Mouse (Mus musculus): ENCODE measurements around the gene 4933415F23Rik. TPM values are rescaled to one million over a fixed set of nuclear protein-coding genes. Genes with fewer than 3 reads are reported as not detected.
"Not testable (repeated sequence)": the region's sequence is repeated elsewhere in the genome, so short reads cannot be mapped to it uniquely, and the experiment has no call there.

Gene 4933415F23Rik
- polyA plus RNA-seq (2015; fragmentation: Nextera tagmentation; extraction: Ambion mirVana), result 0.09 TPM in 1 of 2 replicates, not detected in the other

DNA sequence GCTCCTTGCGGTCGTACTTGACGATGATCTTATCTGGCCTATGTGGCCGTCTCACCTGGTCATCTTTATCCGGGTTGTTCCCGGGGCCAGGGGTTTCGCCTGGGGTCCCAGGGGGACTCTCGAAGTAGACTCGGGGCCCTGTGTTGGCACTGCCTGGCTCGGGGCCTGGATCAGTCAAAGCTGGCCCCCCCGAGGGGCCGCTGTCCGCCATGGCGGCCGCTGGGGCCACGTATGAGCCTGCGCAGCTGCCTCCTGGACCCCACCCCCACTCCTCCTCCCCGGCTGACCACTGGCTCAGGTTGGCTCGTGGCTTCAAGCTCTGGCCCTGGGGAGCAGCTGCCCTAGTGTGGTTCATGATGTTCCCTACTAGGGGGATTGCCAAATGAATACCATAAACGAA lies at the start of gene 4933415F23Rik:
Gene 4933415F23Rik (minus strand): TSS at position 233 of the 400 bp plus-strand sequence.
- Histone ChIP-seq H3K9me3 (replicated peaks) (no peaks in the 10 kb centered on the region), H3K27ac (no peak within 1 kb of the TSS), H3K4me2 (no peak within 1 kb of the TSS), H3K4me3 (no peak within 1 kb of the TSS), H3K36me3 (ENCODE audit: poor library complexity, severe bottlenecking) (no peaks in the 10 kb centered on the region), H3K9ac (no peak within 1 kb of the TSS), H3K4me1 (no peaks in the 10 kb centered on the region), H3K27me3 (no peaks in the 10 kb centered on the region)
- ATAC-seq, result no peak
- 97% methylated on average over 20 of the region's 20 CpGs for WGBS

DNA sequence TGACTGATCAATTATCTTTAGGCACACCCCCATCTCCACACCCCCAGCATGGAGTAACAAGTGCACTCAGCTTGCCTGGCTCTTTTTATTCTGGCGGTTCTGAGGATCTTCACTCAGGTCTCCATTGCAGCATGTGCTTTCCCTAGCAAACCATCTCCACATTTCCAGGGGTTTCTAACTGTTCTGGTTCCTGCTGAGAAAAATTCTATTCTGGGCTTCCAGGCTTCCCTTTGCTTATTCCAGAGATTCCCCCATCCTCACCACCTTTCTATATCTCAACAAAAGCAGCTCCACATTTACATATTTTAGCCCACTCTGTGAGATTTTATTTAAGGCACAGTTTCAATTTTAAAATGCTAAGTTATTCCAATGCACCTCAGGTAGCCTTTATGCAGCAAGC lies 49.7 kb upstream of the 4933415F23Rik start:
- Histone ChIP-seq H3K36me3 (ENCODE audit: poor library complexity, severe bottlenecking) (no peaks in the 10 kb centered on the region), H3K27me3 (no peaks in the 10 kb centered on the region), H3K9me3 (replicated peaks) (no peaks in the 10 kb centered on the region), H3K4me1 (no peaks in the 10 kb centered on the region), H3K9ac (no peak overlapping the region), H3K4me3 (no peak overlapping the region), H3K27ac (no peak overlapping the region), H3K4me2 (no peak overlapping the region)
- WGBS, result 75% methylated on average over 1 of the region's 1 CpGs
- no peak for ATAC-seq

GRCm38 (mm10) chr1:23146198-23146873 lies 44.3 kb upstream of the 4933415F23Rik start:
- Histone ChIP-seq H3K4me1 (no peaks in the 10 kb centered on the region), H3K9ac (no peak overlapping the region), H3K9me3 (replicated peaks) (no peaks in the 10 kb centered on the region), H3K4me3 (no peak overlapping the region), H3K36me3 (ENCODE audit: poor library complexity, severe bottlenecking) (no peaks in the 10 kb centered on the region), H3K27me3 (no peaks in the 10 kb centered on the region), H3K27ac (no peak overlapping the region), H3K4me2 (no peak overlapping the region)
- peak; percentile 86 for ATAC-seq
- 66% methylated on average over 5 of the region's 5 CpGs for WGBS

DNA sequence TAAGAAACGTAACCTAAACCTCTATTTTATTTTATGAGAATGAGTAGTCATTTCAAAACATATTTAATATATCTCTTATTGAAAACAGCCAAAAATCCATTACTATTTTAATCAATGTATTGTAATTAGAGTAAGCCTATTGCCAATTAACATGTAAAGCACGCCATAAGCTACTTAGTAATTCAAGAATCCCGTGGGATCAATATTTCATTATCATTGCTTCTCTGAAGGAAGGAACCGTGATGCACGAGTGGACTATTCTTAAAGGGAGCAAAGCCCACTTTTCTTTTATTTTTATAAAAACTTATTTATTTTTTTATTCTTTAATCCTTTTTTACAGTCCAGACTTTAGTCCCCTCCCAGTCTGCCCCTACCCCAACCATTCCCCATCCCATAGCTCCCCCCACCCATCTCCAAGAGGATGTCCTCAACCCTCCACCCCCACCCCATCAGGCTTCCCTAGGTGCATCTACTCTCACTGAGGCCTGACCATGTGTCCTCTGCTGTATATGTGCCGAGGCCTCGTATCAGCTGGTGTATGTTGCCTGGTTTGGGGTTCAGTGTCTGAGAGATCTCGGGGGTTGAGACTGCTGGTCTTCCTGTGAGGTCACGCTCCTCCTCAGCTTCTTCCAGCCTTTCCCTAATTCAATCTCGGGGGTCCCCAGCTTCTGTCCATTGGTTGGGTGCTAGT lies 39.2 kb upstream of the 4933415F23Rik start:
- H3K4me1 ChIP-seq, result no peaks in the 10 kb centered on the region
- H3K27me3 ChIP-seq, result no peaks in the 10 kb centered on the region
- no peak overlapping the region for H3K4me2 ChIP-seq
- 90% methylated on average over 10 of the region's 10 CpGs for WGBS
- H3K27ac ChIP-seq, result no peak overlapping the region
- no peak overlapping the region for H3K4me3 ChIP-seq
- ATAC-seq, result no peak
- no peak overlapping the region for H3K9ac ChIP-seq
- H3K9me3 ChIP-seq (replicated peaks), result no peaks in the 10 kb centered on the region
- H3K36me3 ChIP-seq (ENCODE audit: poor library complexity, severe bottlenecking), result no peaks in the 10 kb centered on the region

- not testable (repeated sequence) for ATAC-seq; H3K27ac ChIP-seq; H3K4me1 ChIP-seq; H3K27me3 ChIP-seq; H3K9ac ChIP-seq; H3K36me3 ChIP-seq (ENCODE audit: poor library complexity, severe bottlenecking); H3K4me2 ChIP-seq; H3K4me3 ChIP-seq; H3K9me3 ChIP-seq (replicated peaks)
- WGBS, result 0% methylated on average over 1 of the region's 1 CpGs
Measured at GRCm38 (mm10) chr1:23140530-23140929, 38.5 kb upstream of the 4933415F23Rik start.

- no peak overlapping the region for H3K9ac ChIP-seq
- whole genome bisulfite sequencing, result 73% methylated on average over 4 of the region's 4 CpGs
- no peak overlapping the region for H3K4me2 ChIP-seq
- H3K9me3 ChIP-seq (replicated peaks), result no peaks in the 10 kb centered on the region
- no peak for ATAC-seq
- H3K27ac ChIP-seq, result no peak overlapping the region
- 0 out of 2 replicates have a peak, but pooled peaks cover 2% of the 10 kb centered on the region for H3K4me1 ChIP-seq
- no peaks in the 10 kb centered on the region for H3K27me3 ChIP-seq
- no peaks in the 10 kb centered on the region for H3K36me3 ChIP-seq (ENCODE audit: poor library complexity, severe bottlenecking)
- no peak overlapping the region for H3K4me3 ChIP-seq
Measured at GRCm38 (mm10) chr1:23120901-23121300, 18.8 kb upstream of the 4933415F23Rik start.

GRCm38 (mm10) chr1:23119406-23119805 lies 17.4 kb upstream of the 4933415F23Rik start:
- Histone ChIP-seq H3K36me3 (ENCODE audit: poor library complexity, severe bottlenecking) (no peaks in the 10 kb centered on the region), H3K27me3 (no peaks in the 10 kb centered on the region), H3K4me2 (no peak overlapping the region), H3K9me3 (replicated peaks) (no peaks in the 10 kb centered on the region), H3K27ac (no peak overlapping the region), H3K9ac (no peak overlapping the region), H3K4me1 (0 out of 2 replicates have a peak, but pooled peaks cover 2% of the 10 kb centered on the region), H3K4me3 (no peak overlapping the region)
- 70% methylated on average over 4 of the region's 4 CpGs for whole genome bisulfite sequencing
- ATAC-seq, result no peak

- Histone ChIP-seq H3K9me3 (replicated peaks) (no peaks in the 10 kb centered on the region), H3K36me3 (ENCODE audit: poor library complexity, severe bottlenecking) (no peaks in the 10 kb centered on the region), H3K27me3 (no peaks in the 10 kb centered on the region), H3K27ac (no peak overlapping the region), H3K9ac (no peak overlapping the region), H3K4me3 (no peak overlapping the region), H3K4me2 (no peak overlapping the region), H3K4me1 (0 out of 2 replicates have a peak, but pooled peaks cover 2% of the 10 kb centered on the region)
- no peak for ATAC-seq
- WGBS, result 68% methylated on average over 3 of the region's 3 CpGs
Measured at GRCm38 (mm10) chr1:23117423-23117822, 15.4 kb upstream of the 4933415F23Rik start.

GRCm38 (mm10) chr1:23109191-23109590 lies 7.1 kb upstream of the 4933415F23Rik start:
- Histone ChIP-seq H3K27me3 (no peaks in the 10 kb centered on the region), H3K9me3 (replicated peaks) (no peaks in the 10 kb centered on the region), H3K36me3 (ENCODE audit: poor library complexity, severe bottlenecking) (no peaks in the 10 kb centered on the region), H3K4me2 (no peak overlapping the region), H3K4me3 (no peak overlapping the region), H3K4me1 (no peaks in the 10 kb centered on the region), H3K27ac (no peak overlapping the region), H3K9ac (no peak overlapping the region)
- WGBS, result 97% methylated on average over 1 of the region's 1 CpGs
- no peak for ATAC-seq

GRCm38 (mm10) chr1:23102881-23103280 lies 828 bp upstream of the 4933415F23Rik start:
- Histone ChIP-seq H3K4me2 (no peak overlapping the region), H3K4me1 (no peaks in the 10 kb centered on the region), H3K27ac (no peak overlapping the region), H3K27me3 (no peaks in the 10 kb centered on the region), H3K9ac (no peak overlapping the region), H3K4me3 (no peak overlapping the region), H3K36me3 (ENCODE audit: poor library complexity, severe bottlenecking) (no peaks in the 10 kb centered on the region), H3K9me3 (replicated peaks) (no peaks in the 10 kb centered on the region)
- WGBS, result 87% methylated on average over 4 of the region's 4 CpGs
- ATAC-seq, result no peak

DNA sequence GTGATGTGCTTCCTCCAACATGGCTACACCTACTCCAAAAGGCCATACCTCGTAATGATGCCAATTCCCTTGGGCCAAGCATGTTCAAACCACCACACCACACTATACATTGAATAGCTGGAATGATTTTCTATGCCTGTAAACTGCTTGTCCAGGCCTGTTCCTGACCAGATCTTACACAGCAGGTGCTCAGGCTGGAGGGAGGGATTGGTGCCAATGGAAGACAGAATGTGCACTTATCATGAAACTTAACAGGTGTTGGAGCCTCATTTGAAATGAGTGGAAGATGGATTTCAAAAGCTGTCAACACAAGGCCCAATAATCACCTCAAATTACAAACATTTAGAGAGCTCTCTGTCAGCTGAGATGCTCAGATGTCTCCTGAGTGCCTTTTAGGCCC lies 2.3 kb downstream of the 4933415F23Rik start:
- H3K4me3 ChIP-seq, result no peak overlapping the region
- no peaks in the 10 kb centered on the region for H3K27me3 ChIP-seq
- no peak overlapping the region for H3K9ac ChIP-seq
- no peak overlapping the region for H3K27ac ChIP-seq
- ATAC-seq, result no peak
- no peaks in the 10 kb centered on the region for H3K4me1 ChIP-seq
- H3K4me2 ChIP-seq, result no peak overlapping the region
- 78% methylated on average over 1 of the region's 1 CpGs for WGBS
- H3K9me3 ChIP-seq (replicated peaks), result no peaks in the 10 kb centered on the region
- no peaks in the 10 kb centered on the region for H3K36me3 ChIP-seq (ENCODE audit: poor library complexity, severe bottlenecking)

DNA sequence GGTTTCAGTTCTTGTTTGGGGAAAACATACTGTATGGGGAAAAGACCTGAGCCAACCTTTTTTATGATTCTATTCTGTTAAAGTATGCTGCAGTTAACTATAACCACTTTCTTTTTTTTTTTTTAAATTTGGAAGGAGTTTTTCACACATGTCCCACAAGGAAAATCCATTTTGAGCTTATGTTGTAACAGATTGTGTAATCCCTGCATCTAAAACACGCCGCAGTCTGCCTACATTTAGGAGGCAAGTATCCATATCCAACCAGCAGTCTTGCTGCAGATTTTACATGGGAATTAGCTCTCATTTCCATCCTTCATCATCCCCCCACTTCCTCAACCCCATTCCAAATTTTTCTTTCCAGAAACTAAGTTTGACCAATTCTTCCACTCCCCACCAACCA lies 3.6 kb downstream of the 4933415F23Rik start:
- 100% methylated on average over 2 of the region's 2 CpGs for WGBS
- Histone ChIP-seq H3K27me3 (no peaks in the 10 kb centered on the region), H3K4me1 (no peaks in the 10 kb centered on the region), H3K36me3 (ENCODE audit: poor library complexity, severe bottlenecking) (no peaks in the 10 kb centered on the region), H3K9me3 (replicated peaks) (no peaks in the 10 kb centered on the region), H3K4me3 (no peak overlapping the region), H3K9ac (no peak overlapping the region), H3K27ac (no peak overlapping the region), H3K4me2 (no peak overlapping the region)
- ATAC-seq, result peak; percentile 52; the same call in 1 of the 2 replicates
